Mouse (Mus musculus) bone marrow macrophage, adult 2 months (primary cell): Measurements from ENCODE around the gene Chrm3. TPM values are rescaled to one million over a fixed set of nuclear protein-coding genes. Genes with fewer than 3 reads are reported as not detected.

Experiments
- H3K27ac ChIP-seq: 2 replicates; pipeline ENCODE4 v1.5.1; 2012; ENCODE audit warnings: low read depth, low read length; ENCODE audit not compliant: insufficient read depth
- H3K4me1 ChIP-seq: 2 replicates; pipeline ENCODE4 v1.6.1; 2012; ENCODE audit warnings: low read length; ENCODE audit not compliant: control insufficient read depth, insufficient read depth
- H3K4me3 ChIP-seq: 2 replicates; pipeline ENCODE4 v1.5.1; 2012; ENCODE audit warnings: mild to moderate bottlenecking, low read length, moderate library complexity; ENCODE audit not compliant: insufficient read depth
- CTCF ChIP-seq: IDR thresholded peaks from 2 replicates; pipeline ENCODE4 v1.5.1; 2012; ENCODE audit warnings: low read depth, mild to moderate bottlenecking, low read length, moderate library complexity
- POLR2A ChIP-seq: IDR thresholded peaks from 2 replicates; pipeline ENCODE4 v1.6.1; 2012; ENCODE audit warnings: mild to moderate bottlenecking, low read depth, low read length, borderline replicate concordance
- polyA plus RNA-seq: library from polyadenylated mRNA; stranded (reverse); fragments of >200 nt; gene quantifications from 2 replicates; pipeline ENCODE4 v1.2.4, GENCODE M21; 2012; ENCODE audit not compliant: missing spikeins, insufficient read depth, insufficient read length

The Chrm3 gene
- polyA plus RNA-seq, 1 experiment = not detected

GRCm38 (mm10) chr13:10332762-10333161 is 27.9 kb downstream of the Chrm3 start:
- H3K27ac ChIP-seq = no peak overlapping the region
- no peak overlapping the region for H3K4me3 ChIP-seq
- TF ChIP-seq CTCF (no peak), POLR2A (no peak)
- no peaks in the 10 kb centered on the region for H3K4me1 ChIP-seq

- TF ChIP-seq POLR2A = no peak
- TF ChIP-seq CTCF = no peak
Measured at GRCm38 (mm10) chr13:10309811-10310210, 50.8 kb downstream of the Chrm3 start.

GRCm38 (mm10) chr13:10295160-10295559 is 65.5 kb downstream of the Chrm3 start:
- H3K4me1 ChIP-seq = no peaks in the 10 kb centered on the region
- H3K27ac ChIP-seq = no peak overlapping the region
- no peak overlapping the region for H3K4me3 ChIP-seq
- no peak for TF ChIP-seq POLR2A
- no peak for TF ChIP-seq CTCF

More at GRCm38 (mm10) chr13:10309811-10310210, 50.8 kb downstream of the Chrm3 start:
- Histone ChIP-seq H3K4me3 (no peak overlapping the region), H3K27ac (no peak overlapping the region), H3K4me1 (no peaks in the 10 kb centered on the region)

GRCm38 (mm10) chr13:10284331-10284730 is 76.3 kb downstream of the Chrm3 start:
- Histone ChIP-seq H3K4me3 (no peak overlapping the region), H3K4me1 (no peaks in the 10 kb centered on the region), H3K27ac (no peak overlapping the region)
- TF ChIP-seq POLR2A = no peak
- TF ChIP-seq CTCF = no peak

- H3K27ac ChIP-seq = no peak overlapping the region
- H3K4me3 ChIP-seq = no peak overlapping the region
- TF ChIP-seq CTCF = no peak
- TF ChIP-seq POLR2A = no peak
- H3K4me1 ChIP-seq = peaks cover 10% of the 10 kb centered on the region
Measured at GRCm38 (mm10) chr13:10274907-10275306, 85.7 kb downstream of the Chrm3 start.

- Histone ChIP-seq H3K4me3 (no peak overlapping the region), H3K27ac (no peak overlapping the region), H3K4me1 (peaks cover 2% of the 10 kb centered on the region; the same call in 1 of the 2 replicates)
- TF ChIP-seq POLR2A (no peak), CTCF (no peak)
Measured at GRCm38 (mm10) chr13:10263784-10264183, 96.9 kb downstream of the Chrm3 start.

GRCm38 (mm10) chr13:10253049-10253448 is 107.6 kb downstream of the Chrm3 start:
- TF ChIP-seq CTCF (no peak), POLR2A (no peak)
- H3K4me1 ChIP-seq = peaks cover 19% of the 10 kb centered on the region
- no peak overlapping the region for H3K4me3 ChIP-seq

GRCm38 (mm10) chr13:10251499-10252179 is 109.0 kb downstream of the Chrm3 start:
- H3K4me3 ChIP-seq = no peak overlapping the region
- H3K4me1 ChIP-seq = peaks cover 19% of the 10 kb centered on the region
- no peak overlapping the region for H3K27ac ChIP-seq
- TF ChIP-seq CTCF (no peak), POLR2A (no peak)

More at GRCm38 (mm10) chr13:10253049-10253448, 107.6 kb downstream of the Chrm3 start:
- H3K27ac ChIP-seq = no peak overlapping the region

GRCm38 (mm10) chr13:10244243-10244998 is 116.2 kb downstream of the Chrm3 start:
- no peak for TF ChIP-seq POLR2A
- TF ChIP-seq CTCF = no peak
- no peak overlapping the region for H3K4me3 ChIP-seq

GRCm38 (mm10) chr13:10240238-10240637 is 120.4 kb downstream of the Chrm3 start:
- TF ChIP-seq POLR2A = no peak
- Histone ChIP-seq H3K4me3 (no peak overlapping the region), H3K4me1 (peaks cover 2% of the 10 kb centered on the region; the same call in 1 of the 2 replicates), H3K27ac (no peak overlapping the region)

More at GRCm38 (mm10) chr13:10244243-10244998, 116.2 kb downstream of the Chrm3 start:
- Histone ChIP-seq H3K27ac (no peak overlapping the region), H3K4me1 (peaks cover 2% of the 10 kb centered on the region; the same call in 1 of the 2 replicates)
